Mouse (Mus musculus): ENCODE measurements around the gene 2700097O09Rik. TPM values are rescaled to one million over a fixed set of nuclear protein-coding genes. Genes with fewer than 3 reads are reported as not detected.

Gene 2700097O09Rik
- total and polyA plus RNA-seq, 2 experiments from 2014 or later = 11.2 to 16.5 TPM

DNA sequence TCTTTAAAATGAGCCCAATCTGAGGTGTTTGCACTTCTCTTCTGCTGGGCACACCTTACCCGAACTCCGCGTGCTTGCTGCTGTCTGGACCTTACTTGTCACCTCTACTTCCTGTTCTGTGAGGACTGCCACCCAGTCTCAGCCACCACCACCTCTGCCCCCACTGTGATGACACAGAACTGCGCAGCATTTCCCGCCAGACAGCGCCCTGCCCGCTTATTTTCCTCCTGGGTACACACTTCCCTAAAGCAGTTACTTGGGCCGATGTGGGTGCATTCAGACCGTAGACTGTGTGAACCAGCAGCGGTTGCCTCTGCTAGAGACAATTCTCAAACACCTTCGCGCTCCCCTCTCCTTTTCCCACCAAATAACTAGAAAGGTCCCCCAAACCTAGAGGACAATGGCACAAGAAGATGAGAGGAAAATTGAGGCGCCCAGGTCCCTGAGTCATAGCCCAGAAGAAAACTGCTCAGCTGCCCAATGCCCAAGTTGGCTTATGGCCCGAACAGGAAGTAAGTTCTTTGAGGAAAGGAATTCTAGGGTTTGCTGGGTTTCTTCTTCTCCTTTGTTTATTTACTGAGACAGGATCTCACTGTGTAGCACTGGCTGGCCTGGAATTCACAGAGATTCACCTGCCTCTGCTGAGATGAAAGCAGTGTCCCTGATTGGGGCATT, 80.8 kb downstream of the 2700097O09Rik start:
- H3K4me3 ChIP-seq (ENCODE audit: low read length) = no peak overlapping the region
- no peak for TF ChIP-seq CTCF (IDR thresholded peaks at IDR 0.05; ENCODE audit: low read depth)
- no peaks in the 10 kb centered on the region for H3K4me1 ChIP-seq (ENCODE audit: insufficient read depth, low read length)
- H3K27ac ChIP-seq = no peak overlapping the region
- no peaks in the 10 kb centered on the region for H3K27me3 ChIP-seq (ENCODE audit: insufficient read depth, low read length)
- ATAC-seq (no peak), DNase-seq (ENCODE audit: low spot score) (no peak)
- 82% methylated on average over 14 of the region's 14 CpGs for WGBS
- H3K9me3 ChIP-seq (ENCODE audit: low read length) = no peaks in the 10 kb centered on the region
- no peak overlapping the region for H3K4me2 ChIP-seq (ENCODE audit: low read depth, low read length)
- no peaks in the 10 kb centered on the region for H3K36me3 ChIP-seq (ENCODE audit: insufficient read depth, low read length)
- no peak overlapping the region for H3K9ac ChIP-seq (replicated peaks; ENCODE audit: low read length)

DNA sequence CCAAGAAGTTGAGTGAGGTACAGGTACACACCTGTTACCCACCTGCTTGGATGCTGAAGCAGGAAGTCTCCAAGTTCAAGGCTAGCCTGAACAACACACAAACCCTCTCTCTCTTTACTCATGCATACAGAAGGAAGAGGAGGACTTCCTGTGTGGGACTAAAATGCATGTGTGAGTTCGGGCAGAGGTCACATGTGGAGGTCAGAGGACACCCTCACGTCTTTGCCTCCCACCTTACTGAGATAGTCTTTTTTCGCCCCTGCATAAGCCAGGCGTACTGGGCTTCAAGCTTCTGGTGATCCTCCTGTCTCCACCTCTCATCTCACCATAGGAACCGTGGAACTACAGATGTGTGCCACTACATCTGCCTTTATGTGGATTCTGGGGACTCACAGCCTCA, 81.5 kb downstream of the 2700097O09Rik start:
- Histone ChIP-seq H3K27ac (no peak overlapping the region), H3K4me3 (ENCODE audit: low read length) (no peak overlapping the region), H3K27me3 (ENCODE audit: insufficient read depth, low read length) (no peaks in the 10 kb centered on the region), H3K4me2 (ENCODE audit: low read depth, low read length) (no peak overlapping the region), H3K4me1 (ENCODE audit: insufficient read depth, low read length) (no peaks in the 10 kb centered on the region), H3K9me3 (ENCODE audit: low read length) (no peaks in the 10 kb centered on the region), H3K36me3 (ENCODE audit: insufficient read depth, low read length) (no peaks in the 10 kb centered on the region), H3K9ac (replicated peaks; ENCODE audit: low read length) (no peak overlapping the region)
- no peak for DNase-seq (ENCODE audit: low spot score)
- ATAC-seq = no peak
- WGBS = 79% methylated on average over 5 of the region's 5 CpGs
- TF ChIP-seq CTCF (IDR thresholded peaks at IDR 0.05; ENCODE audit: low read depth) = no peak

DNA sequence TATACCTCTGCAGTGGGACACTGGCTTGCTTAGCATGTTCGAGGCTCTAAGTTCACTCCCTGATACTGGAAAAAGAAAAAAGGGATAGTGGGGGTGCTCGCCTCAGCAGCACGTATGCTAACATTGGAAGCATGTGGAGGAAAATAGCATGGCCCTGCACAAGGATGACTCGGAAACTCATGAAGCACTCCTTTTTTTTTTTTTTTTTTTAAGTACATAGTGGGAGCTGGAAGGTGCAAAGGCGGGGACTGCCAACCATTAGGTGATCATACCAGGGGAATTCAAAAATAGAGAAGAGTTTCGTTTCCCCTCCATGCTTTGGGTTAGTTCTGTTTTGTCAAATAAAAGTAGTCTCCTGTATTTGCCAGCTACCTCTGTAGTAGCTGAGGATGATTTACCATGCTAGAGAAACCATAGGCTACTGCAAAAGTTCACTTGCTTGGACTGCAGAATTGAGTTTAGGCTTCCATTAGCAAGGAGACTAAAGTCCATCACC, 82.9 kb downstream of the 2700097O09Rik start:
- H3K4me1 ChIP-seq (ENCODE audit: insufficient read depth, low read length) = no peaks in the 10 kb centered on the region
- no peaks in the 10 kb centered on the region for H3K27me3 ChIP-seq (ENCODE audit: insufficient read depth, low read length)
- no peak overlapping the region for H3K9ac ChIP-seq (replicated peaks; ENCODE audit: low read length)
- no peak for TF ChIP-seq CTCF (IDR thresholded peaks at IDR 0.05; ENCODE audit: low read depth)
- H3K9me3 ChIP-seq (ENCODE audit: low read length) = no peaks in the 10 kb centered on the region
- ATAC-seq (no peak), DNase-seq (ENCODE audit: low spot score) (no peak)
- no peaks in the 10 kb centered on the region for H3K36me3 ChIP-seq (ENCODE audit: insufficient read depth, low read length)
- H3K27ac ChIP-seq = no peak overlapping the region
- H3K4me3 ChIP-seq (ENCODE audit: low read length) = no peak overlapping the region
- 91% methylated on average over 6 of the region's 6 CpGs for WGBS
- H3K4me2 ChIP-seq (ENCODE audit: low read depth, low read length) = no peak overlapping the region

GRCm38 (mm10) chr12:54995965-54996364, 83.9 kb downstream of the 2700097O09Rik start:
- Histone ChIP-seq H3K36me3 (ENCODE audit: insufficient read depth, low read length) (no peaks in the 10 kb centered on the region), H3K4me1 (ENCODE audit: insufficient read depth, low read length) (no peaks in the 10 kb centered on the region), H3K27ac (no peak overlapping the region), H3K9me3 (ENCODE audit: low read length) (no peaks in the 10 kb centered on the region), H3K9ac (replicated peaks; ENCODE audit: low read length) (no peak overlapping the region), H3K4me3 (ENCODE audit: low read length) (no peak overlapping the region), H3K27me3 (ENCODE audit: insufficient read depth, low read length) (no peaks in the 10 kb centered on the region), H3K4me2 (ENCODE audit: low read depth, low read length) (no peak overlapping the region)
- no peak for TF ChIP-seq CTCF (IDR thresholded peaks at IDR 0.05; ENCODE audit: low read depth)
- DNase-seq (ENCODE audit: low spot score) (no peak), ATAC-seq (no peak)
- WGBS = 63% methylated on average over 3 of the region's 3 CpGs

Other genes starting within 250 kb of the 2700097O09Rik start
- gene Cfl2, start 217.2 kb downstream of the 2700097O09Rik start, total RNA-seq (2014; rRNA removed) = 162 and 184 TPM in 2 replicates
- 255 and 262 TPM in 2 replicates for gene Cfl2, start 217.2 kb downstream of the 2700097O09Rik start, polyA plus RNA-seq (2015; fragmentation: Nextera tagmentation; extraction: Ambion mirVana)
- not detected in 2 replicates for gene Gm20403, start 93.6 kb downstream of the 2700097O09Rik start, total RNA-seq (2014; rRNA removed)
- gene Gm20403, start 93.6 kb downstream of the 2700097O09Rik start, polyA plus RNA-seq (2015; fragmentation: Nextera tagmentation; extraction: Ambion mirVana) = not detected in 2 replicates
- gene Baz1a, start 65.8 kb downstream of the 2700097O09Rik start, total RNA-seq (2014; rRNA removed) = 2.3 and 3.1 TPM in 2 replicates
- gene Baz1a, start 65.8 kb downstream of the 2700097O09Rik start, polyA plus RNA-seq (2015; fragmentation: Nextera tagmentation; extraction: Ambion mirVana) = 4.6 and 6.0 TPM in 2 replicates
- 36.4 and 48.0 TPM in 2 replicates for gene Srp54a, start 152 bp upstream of the 2700097O09Rik start, total RNA-seq (2014; rRNA removed)
- 188 and 192 TPM in 2 replicates for gene Srp54a, start 152 bp upstream of the 2700097O09Rik start, polyA plus RNA-seq (2015; fragmentation: Nextera tagmentation; extraction: Ambion mirVana)
- 34.5 and 34.8 TPM in 2 replicates for gene Fam177a, start 44.4 kb upstream of the 2700097O09Rik start, total RNA-seq (2014; rRNA removed)
- 83.1 and 85.5 TPM in 2 replicates for gene Fam177a, start 44.4 kb upstream of the 2700097O09Rik start, polyA plus RNA-seq (2015; fragmentation: Nextera tagmentation; extraction: Ambion mirVana)
- 39.6 and 57.4 TPM in 2 replicates for gene Srp54b, start 75.0 kb upstream of the 2700097O09Rik start, total RNA-seq (2014; rRNA removed)
- 71.0 and 71.4 TPM in 2 replicates for gene Srp54b, start 75.0 kb upstream of the 2700097O09Rik start, polyA plus RNA-seq (2015; fragmentation: Nextera tagmentation; extraction: Ambion mirVana)
- not detected in 2 replicates for gene 1700047I17Rik2, start 119.5 kb upstream of the 2700097O09Rik start, total RNA-seq (2014; rRNA removed)
- gene 1700047I17Rik2, start 119.5 kb upstream of the 2700097O09Rik start, polyA plus RNA-seq (2015; fragmentation: Nextera tagmentation; extraction: Ambion mirVana) = not detected in 2 replicates
- 31.3 and 31.6 TPM in 2 replicates for gene Srp54c, start 150.1 kb upstream of the 2700097O09Rik start, total RNA-seq (2014; rRNA removed)
- 77.9 and 82.1 TPM in 2 replicates for gene Srp54c, start 150.1 kb upstream of the 2700097O09Rik start, polyA plus RNA-seq (2015; fragmentation: Nextera tagmentation; extraction: Ambion mirVana)
- gene 1110008L16Rik, start 219.5 kb upstream of the 2700097O09Rik start, total RNA-seq (2014; rRNA removed) = 9.8 and 10.4 TPM in 2 replicates
- 7.6 and 7.8 TPM in 2 replicates for gene 1110008L16Rik, start 219.5 kb upstream of the 2700097O09Rik start, polyA plus RNA-seq (2015; fragmentation: Nextera tagmentation; extraction: Ambion mirVana)
- gene Ppp2r3c, start 222.9 kb upstream of the 2700097O09Rik start, total RNA-seq (2014; rRNA removed) = 7.7 and 10.2 TPM in 2 replicates
- 18.4 and 19.6 TPM in 2 replicates for gene Ppp2r3c, start 222.9 kb upstream of the 2700097O09Rik start, polyA plus RNA-seq (2015; fragmentation: Nextera tagmentation; extraction: Ambion mirVana)

All from hindbrain, postnatal 0 days (tissue).